Mouse (Mus musculus): Measurements from ENCODE around the gene Zmym3. TPM values are rescaled to one million over a fixed set of nuclear protein-coding genes. Genes with fewer than 3 reads are reported as not detected.

Gene Zmym3
- 100 to 1,000 TPM; 159 to 175 TPM for total RNA-seq (2021)

GRCm38 (mm10) chrX:101420700-101421095 lies at the start of gene Zmym3:
Gene Zmym3, minus strand, starts transcription at chrX:101420849.
- no peak for DNase-seq

DNA sequence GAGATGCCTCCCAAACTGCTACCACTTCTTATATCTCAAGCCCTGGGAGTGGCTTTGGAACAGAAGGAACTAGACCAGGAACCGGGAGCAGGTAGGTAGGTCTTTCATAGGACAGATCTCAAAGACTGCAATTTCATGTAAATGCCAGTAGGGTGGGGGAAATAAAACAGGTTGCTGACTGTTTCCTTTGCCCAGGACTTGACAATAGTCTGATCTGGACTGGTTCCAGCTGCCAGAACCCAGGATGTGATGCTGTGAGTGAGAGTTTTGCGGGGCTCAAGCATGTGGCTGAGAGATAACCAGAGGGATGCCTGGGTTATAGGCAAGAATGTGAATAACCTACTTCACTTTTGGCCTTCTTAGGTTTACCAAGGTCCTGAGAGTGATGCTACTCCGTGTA lies 30.9 kb upstream of the Zmym3 start:
- no peak for DNase-seq

DNA sequence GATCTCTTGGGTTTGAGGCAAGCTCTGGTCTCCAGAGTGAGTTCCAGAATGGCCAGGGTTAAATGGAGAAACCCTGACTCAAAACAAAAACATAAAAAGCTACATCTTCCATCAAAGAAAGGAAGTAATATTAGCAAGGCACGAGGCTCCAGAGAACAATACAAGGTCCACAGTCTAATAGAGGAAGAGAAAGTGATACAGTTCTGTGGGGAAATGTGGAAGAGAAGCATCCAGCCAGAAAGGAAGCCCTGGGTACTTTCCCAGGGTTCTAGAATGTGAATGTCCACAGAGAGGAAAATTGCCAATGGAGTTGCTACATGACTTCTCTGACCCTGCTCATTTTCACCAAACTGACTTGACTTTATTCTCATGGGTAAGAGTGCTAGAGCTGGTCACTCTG lies 30.5 kb upstream of the Zmym3 start:
- no peak for DNase-seq

DNA sequence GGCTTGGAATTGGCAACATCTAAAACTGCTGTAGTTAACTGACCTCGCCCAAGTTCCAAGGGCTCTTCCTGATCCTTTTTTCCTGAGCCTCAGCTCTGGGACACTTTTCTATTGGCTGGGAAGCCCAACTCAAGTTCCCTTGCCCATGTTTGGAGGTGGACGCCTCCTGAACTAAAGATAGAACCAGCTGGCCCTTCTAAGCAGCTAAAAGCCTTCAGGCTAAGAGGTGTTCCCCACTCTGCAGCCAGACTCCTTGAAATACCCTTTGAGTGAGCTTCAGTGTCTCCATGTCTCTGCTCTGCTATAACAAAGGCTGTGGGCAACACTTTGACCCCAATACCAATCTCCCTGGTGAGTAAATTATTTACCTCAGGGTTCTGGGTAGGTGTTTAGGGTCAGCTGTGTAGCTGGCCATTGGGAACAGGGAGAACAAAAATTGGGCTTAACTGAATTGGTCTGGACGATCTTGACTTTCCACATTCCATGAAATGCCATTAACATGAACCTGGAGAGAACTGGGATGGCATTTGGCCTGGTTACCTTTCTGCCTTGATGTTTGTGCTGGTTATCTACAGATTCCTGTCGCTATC lies 28.3 kb upstream of the Zmym3 start, which contains the start of gene Itgb1bp2:
TSS of gene Itgb1bp2 (plus strand) at position 203 of the 590 bp plus-strand sequence.
- DNase-seq = no peak

DNA sequence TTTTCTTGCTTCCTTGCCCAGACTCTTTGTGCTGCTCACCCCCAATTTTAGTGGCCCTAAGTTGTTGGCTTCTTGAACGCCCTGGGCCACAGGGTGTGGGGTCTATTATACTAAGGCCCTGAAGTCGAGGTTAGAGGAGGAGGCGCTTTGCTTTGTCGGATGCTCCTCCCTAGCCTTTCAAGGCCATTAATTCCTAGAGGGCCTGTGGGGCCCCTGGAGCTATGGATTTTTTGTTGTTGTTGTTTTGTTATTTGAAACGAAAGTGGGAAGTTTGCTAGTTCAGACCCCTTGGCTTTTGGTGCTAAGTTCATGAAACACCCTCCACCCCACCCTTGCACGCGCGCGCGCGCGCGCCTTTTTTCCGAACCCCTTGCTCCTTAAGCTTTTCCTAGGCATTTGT lies 9.3 kb upstream of the Zmym3 start:
- no peak for DNase-seq

DNA sequence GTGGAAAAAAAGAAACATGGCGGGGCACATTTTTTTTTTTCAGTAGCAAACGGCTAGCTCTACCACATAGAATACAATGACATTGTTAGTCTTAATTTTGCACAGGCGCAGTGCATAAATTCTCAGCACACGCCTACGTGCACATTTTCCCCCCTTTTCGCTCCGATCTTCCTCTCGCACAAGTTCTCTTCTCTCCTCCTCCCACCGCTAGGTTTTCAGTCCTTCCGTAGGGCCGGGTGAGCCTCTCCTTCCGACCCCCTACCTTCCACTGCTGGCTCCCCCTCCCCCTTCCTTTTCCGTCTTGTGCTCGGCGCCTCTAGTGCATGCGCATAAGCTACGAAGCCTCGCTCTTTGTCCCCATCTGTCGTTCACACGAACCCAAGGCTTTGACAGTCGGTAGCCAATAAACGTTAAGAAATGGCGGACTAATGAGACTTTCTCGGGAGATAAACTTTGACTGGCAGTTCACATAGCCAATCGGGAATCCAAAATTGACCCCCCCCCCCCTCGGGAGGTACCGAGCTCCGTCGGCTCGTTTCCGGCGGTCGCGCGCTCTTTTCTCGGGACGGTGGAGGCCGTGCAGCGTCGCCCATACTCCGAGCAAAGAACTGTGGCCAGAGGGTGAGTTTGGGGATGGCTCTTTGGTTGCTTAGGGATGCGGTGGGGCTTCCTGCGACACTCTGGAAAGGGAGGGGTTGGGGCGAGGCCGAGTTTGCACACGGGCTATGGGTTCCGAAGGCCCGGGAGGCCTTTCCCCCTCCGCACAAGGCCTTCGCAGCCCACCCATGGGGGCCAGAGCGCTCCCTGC lies 8.7 kb upstream of the Zmym3 start, which contains the start of gene Nono:
TSS of gene Nono (plus strand) at position 177 of the 808 bp plus-strand sequence.
- peak; percentile 82 to 83 for DNase-seq

DNA sequence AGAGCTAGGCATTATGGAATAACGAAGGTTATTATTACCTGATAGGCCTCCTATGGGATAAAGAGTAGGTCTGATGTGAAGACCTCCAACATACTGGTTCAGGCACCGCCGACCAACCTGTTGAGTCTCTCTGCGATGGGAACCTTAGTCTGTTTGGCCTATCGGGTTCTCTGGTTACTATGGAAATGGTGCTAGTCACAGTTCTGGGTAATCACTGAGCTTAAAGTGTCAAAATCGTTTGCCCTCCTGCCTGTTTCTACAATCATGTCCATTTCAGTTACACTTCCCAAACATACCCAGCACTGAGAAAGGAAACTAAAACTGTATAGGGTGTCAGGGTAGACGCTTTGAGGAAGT lies 8.1 kb upstream of the Zmym3 start:
- DNase-seq = peak in 1 of 2 experiments; percentile 6

DNA sequence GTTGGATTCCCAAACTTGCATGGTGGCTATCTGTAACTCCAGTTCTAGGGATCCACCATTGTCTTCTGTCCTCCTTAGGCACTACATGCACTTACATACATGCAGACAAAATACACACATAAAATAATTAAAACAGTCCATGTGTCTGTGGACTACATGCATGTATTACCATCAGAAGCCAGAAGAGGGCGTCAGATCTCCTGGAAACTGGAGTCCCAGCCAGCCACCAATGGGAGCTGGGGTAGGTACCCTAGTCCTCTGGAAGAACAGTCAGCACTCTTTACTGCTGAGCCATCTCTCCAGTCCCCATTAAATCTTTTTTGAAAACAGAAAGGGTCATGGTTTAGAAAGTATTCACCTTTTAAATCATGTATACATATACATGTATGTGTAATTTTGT lies 7.1 kb upstream of the Zmym3 start:
- no peak for DNase-seq

DNA sequence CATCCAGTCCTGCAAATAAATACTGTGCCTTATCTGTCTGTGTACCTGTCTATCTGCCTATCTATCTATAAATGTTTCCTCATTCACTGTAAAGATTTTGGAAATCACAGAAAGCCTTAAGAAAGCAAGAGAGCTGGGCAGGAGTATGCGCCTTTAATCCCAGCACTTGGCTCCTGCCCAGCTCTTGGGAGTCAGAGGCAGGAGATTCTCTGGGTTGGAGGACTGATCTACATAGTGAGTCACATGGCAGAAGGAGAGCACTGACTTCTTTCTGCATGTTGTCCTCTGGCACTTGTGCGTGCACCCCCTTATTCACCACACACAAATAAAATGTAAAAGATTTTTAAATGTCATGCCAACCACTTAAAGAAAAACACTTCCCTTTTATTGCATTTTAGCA lies 2.8 kb upstream of the Zmym3 start:
- DNase-seq = no peak

GRCm38 (mm10) chrX:101419725-101420699 lies 637 bp downstream of the Zmym3 start:
- peak; percentile 78 to 87 for DNase-seq

DNA sequence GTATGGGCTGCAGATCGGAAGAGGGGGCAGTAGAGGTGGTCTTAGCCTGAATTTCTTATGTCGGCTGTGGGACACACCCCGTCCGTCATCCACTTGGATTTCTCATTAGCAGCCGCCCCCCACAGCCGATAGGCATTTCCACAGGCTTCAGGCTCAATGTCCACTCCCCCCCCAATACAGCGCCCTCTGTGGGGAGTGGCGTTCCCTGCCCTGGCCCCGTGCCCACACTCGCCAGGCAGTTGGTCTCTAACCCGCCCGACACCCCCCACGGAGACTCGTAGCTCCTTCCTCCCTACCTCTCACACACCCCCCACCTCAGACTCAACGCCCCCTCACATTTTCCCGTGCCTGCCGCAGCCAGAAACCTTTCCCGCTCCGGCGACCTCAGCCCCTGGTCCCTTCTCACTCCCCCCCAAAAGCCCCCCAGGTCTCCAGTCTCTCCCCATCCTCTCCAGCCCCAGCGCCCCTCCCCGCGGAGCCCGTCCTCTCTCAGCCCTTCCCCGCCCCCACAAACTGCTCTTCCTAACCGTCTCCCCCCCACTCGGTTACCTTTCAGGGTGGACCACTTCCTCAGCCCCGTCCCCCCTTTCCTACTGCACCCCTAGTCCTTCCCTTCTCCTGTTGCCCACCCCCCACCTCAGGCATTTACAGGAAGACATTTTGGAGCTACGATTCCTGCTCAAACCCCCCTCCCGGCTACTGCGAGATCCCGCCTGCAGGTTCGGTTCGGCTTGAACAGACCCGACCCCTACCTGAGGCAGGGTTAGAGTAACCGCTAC lies 1.5 kb downstream of the Zmym3 start:
- peak; percentile 18 to 34 for DNase-seq

GRCm38 (mm10) chrX:101396459-101396858 lies 24.2 kb downstream of the Zmym3 start:
- no peak for DNase-seq

DNA sequence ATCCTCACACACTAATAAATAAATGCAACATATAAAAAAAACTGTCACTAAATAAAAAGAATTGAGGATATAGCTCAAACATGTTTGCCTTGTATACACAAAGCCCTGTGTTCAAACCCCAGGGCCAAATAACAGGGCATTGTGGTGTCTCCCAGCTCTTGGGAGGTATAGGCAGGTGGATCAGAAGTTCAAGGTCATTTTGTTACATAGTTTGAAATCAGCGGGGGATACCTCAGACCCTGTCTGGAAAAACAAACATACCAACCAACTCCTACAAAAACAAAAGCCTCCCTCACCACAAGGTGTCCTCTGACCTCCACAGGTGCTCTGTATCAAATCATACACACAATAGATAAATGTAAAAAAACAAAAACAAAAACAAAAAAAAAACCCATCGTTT lies 26.3 kb downstream of the Zmym3 start:
- no peak for DNase-seq

DNA sequence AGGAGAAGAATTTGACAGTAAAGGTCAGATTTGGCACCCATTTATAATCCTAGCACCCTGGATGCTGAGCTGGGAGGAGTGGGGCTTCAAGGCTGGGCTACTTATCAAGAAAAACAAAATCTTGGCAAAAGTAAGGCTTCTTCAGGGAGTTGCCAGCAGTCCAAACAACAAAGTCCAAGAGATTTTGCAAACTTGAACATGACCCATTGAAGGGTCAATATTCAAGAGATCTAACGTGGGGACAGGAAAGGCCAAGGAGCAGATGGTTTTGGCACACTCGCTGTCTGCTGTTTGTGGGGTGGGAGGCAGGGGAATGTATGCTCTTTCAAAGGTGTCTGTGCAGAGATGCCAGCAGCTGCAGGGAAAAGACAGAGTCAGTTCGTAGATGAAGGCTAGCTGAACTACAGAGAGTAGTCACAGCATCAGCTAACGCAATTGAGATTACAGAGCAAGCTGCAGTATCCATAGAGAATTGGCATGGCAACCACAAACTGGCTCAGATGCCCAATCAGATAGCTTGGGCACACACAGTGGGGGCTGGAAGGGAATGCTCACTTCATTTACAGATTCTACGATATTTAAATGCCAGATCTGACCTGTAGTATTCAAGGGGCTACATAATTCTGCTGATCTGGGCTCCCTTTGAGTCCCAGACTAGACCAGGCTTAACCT lies 31.6 kb downstream of the Zmym3 start:
- peak in 1 of 2 experiments; percentile 6 for DNase-seq

DNA sequence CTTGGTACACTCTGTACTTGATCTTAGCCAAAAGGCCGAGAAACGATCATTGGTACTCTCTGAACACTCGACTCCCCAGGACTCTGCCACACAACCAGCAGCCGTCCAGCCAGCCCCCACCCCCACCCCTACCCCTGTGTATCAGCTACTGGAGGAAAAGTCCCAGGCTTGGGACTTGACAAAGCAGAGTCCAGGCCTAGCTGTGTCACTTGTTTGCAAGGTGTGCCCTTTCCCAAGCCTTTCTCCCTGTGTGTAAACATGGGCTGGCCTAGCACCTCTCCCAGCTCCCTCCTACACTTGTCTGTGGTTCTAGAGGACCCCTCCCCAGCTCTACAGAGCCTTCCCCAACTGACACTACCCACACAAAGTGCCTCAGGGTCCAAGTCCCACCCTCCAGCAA lies 34.4 kb downstream of the Zmym3 start:
- DNase-seq = no peak

- no peak for DNase-seq
These were observed 36.1 kb downstream of the Zmym3 start for GRCm38 (mm10) chrX:101384439-101385137.

DNA sequence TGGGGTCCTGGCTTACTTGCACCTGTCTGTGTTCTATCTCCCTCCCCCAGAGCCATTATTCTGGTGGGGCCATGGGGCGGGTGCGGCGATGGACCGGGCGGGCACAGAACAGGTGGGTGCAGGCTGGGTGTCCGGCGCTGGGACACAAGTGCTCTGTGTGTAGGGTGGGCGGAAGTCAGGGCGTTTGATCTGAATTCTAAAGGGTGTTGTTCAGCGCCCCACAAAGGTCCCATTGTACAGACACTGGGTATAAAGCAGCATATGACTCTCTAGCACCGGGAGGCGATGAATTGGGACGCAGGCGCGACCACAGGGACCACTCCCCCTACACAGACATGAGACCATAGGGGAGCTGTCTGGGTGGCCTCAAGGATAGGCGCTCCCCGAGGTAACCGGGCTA lies 37.2 kb downstream of the Zmym3 start:
- DNase-seq = peak in 1 of 2 experiments; percentile 9

DNA sequence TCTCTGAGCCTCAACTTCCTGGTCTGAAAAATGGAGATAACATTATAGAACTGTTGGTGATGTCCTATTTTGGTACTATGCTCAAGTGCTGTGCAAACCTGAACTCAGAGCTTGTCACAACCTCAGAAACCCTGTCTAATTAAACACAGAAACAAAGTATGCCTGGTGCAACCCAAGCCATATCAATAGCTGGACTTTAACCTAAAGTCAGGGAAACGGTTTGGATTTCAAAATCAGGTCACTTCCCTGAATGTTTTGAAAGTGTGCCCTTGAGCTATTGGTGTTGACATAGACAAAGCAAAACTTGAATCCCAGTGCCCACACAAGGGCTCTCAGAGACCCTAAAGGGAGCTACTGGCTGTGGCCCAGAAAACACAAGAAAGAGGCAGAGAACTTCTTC lies 40.9 kb downstream of the Zmym3 start:
- no peak for DNase-seq

DNA sequence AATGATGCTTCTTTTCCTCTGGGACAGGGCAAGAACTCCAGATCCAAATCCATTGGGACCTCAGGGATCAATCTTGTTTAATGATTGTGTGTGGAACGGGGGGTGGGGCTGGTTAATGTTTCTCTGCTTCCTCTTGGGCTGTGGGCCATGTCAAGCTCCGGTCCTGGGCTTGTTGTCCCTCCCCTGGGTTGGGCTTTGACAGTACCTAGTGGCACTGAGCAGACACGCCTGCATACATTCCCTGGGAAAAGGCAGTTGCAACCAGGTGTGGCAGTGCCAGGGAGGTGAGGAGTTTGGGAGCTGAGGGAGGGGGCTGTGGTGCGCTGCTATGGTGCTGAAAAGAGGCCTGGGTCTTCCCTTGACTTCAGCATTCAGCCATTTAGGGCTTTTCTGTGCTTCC lies 43.6 kb downstream of the Zmym3 start:
- DNase-seq = no peak

DNA sequence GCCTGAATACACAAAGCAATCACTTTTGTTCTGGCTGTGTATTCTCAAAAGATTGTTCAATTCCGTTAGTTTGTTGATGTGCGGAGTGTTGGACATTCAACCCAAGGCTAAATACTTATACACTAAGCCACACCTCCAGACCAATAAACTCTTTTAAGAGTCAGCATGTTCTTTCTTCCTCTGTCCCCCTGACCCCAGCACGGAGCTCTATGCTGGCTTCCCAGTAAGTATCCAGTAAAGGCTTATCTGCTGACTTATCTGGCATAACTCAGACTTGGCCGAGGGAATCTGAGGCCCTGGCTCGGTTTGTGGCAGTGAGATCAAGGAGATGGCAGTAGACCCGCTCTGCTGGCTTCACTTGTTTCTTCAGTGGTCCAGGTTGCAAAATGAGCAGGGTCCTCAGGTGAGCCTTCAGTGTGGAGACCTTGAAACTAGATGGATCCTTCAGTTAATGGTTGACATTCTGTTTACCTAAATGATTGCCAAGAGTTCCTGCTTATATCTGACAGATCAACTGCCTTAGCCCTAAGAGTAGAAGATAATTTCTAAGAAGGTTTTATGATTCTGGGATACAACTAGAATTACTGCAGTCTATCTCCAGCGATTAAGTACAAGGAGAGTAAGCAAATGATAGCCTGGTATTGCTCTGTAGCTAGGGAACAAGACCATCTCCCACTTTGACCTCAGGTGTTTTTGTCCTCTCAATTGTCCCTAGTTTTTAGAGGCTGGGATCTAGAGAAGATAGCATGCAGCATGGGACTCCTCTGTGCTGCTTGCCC lies 44.3 kb downstream of the Zmym3 start, which contains the start of gene Gjb1:
TSS of gene Gjb1 (plus strand) at position 189 of the 779 bp plus-strand sequence.
- no peak for DNase-seq
